Mouse (Mus musculus): ENCODE measurements at regions not wholly inside any gene's neighbourhood (a gene's known extent, or its start where the extent isn't known, plus 50 kb on each side); places are given as distances from the start of the nearest gene placed in this dataset.
A peak's percentile ranks its signal among the peaks of the same experiment; 100 is the strongest.

DNA sequence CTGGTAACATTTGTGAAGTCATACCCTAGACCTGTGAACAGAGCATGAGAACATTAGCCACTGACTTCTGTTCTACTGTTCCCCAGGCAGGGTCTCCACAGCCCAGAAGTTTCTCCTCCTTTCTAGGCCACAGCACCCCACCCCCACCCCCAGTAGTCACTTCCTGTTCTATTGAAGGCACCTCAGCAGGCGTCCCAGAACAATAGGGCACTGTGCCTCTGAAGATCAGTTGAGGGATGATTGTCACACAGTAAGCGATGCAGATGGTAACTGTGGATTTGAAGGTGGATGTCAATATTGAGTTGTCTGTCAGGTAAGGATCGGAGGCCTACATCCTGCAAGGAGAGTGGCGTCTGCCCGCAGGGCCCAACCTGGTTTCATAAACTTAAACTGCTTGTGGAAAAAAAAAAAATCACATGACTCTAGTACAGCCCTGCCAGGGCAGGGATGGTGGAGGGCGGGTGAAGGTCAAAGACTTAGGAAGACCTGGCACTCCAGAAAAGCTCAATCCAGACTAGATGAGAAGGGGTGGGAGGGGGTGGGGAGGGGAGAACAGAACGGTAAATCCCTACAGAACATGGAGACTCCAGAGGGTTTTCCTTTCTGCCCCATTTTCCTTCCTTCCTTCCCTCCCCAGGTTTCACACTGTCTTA, 103.1 kb upstream of the Rybp start:
- no peak for DNase-seq (ENCODE audit: low spot score in 2 of 2)

- DNase-seq (ENCODE audit: low spot score in 2 of 2) = no peak
Observed at GRCm38 (mm10) chr6:100387042-100387441, 99.8 kb upstream of the Rybp start.

DNA sequence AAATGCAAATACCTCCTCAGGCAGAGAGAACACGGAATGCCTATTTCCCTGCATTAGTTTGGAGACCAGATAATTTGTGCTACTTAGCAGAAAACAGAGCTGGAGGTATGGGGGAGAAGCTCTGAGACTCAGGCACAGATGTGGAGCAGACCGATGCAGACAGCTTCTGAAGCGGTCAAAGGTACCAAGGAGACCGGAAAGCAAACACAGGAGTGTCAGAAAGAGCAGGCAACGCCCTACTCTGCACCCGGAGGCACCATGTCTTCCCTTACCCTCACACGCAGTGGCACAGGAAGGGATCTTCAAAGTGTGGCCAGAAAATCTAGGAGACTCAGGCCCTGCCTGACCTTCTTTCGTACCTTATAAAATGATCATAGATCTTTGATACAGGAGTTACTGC, 98.4 kb upstream of the Rybp start:
- no peak for DNase-seq (ENCODE audit: low spot score in 2 of 2)

GRCm38 (mm10) chr6:100381046-100381445, 93.8 kb upstream of the Rybp start:
- peak in 1 of 2 experiments; percentile 26 for DNase-seq (ENCODE audit: low spot score in 2 of 2)

- no peak for DNase-seq (ENCODE audit: low spot score in 2 of 2)
Observed at GRCm38 (mm10) chr6:100380536-100380935, 93.3 kb upstream of the Rybp start.

- no peak for DNase-seq (ENCODE audit: low spot score in 2 of 2)
Observed at GRCm38 (mm10) chr6:100379792-100380191, 92.5 kb upstream of the Rybp start.

- DNase-seq (ENCODE audit: low spot score in 2 of 2) = no peak
Observed at GRCm38 (mm10) chr6:100378533-100378874, 91.2 kb upstream of the Rybp start.

DNA sequence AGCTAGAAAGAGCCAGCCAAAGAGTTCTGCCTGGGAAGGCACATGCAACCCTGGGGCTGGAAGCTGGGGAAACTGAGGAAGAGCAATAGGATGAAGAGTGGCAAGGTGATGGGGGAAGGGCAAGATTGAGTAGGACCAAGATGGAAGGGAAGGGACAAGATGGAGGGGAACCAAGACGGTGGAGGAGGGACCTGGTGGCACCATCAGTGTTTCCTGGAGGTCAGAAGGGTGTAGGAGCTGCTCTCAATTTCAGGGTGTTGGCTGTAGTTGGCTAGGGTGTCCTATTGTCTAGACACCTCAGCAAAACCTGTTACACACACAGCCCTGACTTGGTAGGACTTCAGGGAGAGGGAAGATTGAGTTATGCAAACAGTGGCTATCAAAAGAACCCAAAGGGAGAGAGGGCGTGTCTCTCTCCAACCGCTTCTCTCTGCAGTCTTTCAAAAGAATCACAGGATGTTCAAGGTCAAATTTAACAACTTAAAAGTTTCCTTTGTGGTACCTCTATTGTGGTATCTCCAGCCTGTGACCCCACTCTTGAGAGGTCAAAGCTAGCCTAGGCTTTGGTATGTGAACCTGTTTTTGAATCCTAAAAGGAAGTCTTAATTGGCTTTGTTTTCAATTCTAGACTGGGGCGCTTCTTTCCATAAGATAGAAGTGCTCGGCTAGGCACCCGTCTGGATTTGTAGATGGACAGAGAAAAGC, 90.7 kb upstream of the Rybp start:
- DNase-seq (ENCODE audit: low spot score in 2 of 2) = no peak

DNA sequence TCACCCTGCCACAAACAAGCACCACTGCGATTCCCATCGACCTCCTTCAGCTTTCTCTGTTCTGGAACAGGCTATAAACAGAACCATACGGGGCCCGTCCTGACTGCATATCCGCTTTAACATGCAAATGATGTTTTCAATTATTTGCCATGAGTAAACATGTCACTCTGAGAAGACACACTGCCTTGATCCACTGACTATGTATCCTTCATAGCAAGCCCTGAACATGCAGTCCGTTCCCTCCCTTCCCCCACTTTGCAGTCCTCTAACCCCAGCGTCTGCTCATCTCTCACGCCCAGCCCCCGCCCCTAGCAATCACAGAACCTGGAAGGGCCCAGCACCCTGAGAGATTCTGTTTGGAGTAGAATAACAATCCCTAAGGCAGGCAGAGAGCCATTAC, 89.4 kb upstream of the Rybp start:
- DNase-seq (ENCODE audit: low spot score in 2 of 2) = no peak

- no peak for DNase-seq (ENCODE audit: low spot score in 2 of 2)
Observed at GRCm38 (mm10) chr6:100370828-100371227, 83.5 kb upstream of the Rybp start.

GRCm38 (mm10) chr6:100370358-100370757, 83.1 kb upstream of the Rybp start:
- DNase-seq (ENCODE audit: low spot score in 2 of 2) = no peak

GRCm38 (mm10) chr6:100366231-100366630, 78.9 kb upstream of the Rybp start:
- DNase-seq (ENCODE audit: low spot score in 2 of 2) = no peak

DNA sequence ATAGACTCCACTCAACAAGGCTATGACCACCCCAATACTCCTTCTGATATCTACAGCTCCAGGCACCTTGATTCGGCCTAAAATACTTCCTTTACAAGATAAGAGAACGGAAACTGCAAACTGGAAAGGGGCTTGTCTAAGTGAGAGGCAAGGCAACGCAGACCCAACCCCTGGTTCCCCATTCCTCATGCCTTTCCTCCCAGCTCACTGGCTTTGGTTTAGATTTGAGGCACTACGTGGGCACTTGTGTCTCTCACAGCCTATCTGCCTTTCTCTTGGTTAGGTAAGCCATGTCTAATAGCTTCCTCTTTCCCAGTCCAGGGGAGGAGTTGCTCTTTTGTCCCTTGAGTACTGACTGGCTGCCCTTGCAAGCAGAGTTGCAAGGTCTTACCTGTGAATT, 78.5 kb upstream of the Rybp start:
- no peak for DNase-seq (ENCODE audit: low spot score in 2 of 2)

DNA sequence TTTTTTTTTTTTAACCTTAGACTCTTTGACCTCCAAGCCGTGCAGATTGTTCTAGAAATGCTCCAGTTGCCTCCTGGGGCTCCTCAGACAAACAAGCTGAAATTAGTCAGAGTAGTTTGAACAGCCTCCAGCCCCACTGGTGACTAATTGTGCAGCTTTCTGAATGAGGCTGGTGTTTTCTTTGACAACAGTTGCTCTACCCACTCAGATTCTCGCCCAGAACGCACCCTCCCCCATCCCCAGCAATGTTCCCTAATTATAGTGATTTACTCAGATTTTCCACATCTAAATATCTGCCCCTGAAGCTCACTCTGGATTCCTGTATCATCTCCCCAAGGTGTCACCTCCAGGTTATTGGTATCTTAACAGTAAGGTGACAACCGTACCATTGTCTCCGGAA, 76.4 kb upstream of the Rybp start:
- DNase-seq (ENCODE audit: low spot score in 2 of 2) = no peak

- peak in 1 of 2 experiments; percentile 7 for DNase-seq (ENCODE audit: low spot score in 2 of 2)
Observed at GRCm38 (mm10) chr6:100356617-100357399, 69.5 kb upstream of the Rybp start.

DNA sequence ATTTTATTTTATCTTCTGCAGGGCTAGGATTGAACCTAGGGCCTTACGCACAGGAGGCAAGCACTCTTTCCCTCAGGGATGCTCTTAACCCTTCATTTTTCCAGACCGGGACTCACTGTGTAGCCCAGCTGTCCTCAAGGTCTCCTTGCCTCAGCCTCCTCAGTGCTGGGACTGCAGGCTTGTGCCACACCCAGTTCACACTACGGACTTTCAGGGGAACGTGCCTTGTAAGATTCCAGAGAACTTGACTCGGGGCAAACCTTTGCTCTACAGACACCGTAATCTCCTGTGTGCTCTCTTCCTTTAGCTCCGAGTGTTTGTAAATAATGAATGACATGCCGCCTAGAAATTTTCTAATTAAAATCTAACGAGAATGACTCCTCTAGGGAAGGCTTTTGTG, 68.6 kb upstream of the Rybp start:
- DNase-seq (ENCODE audit: low spot score in 2 of 2) = no peak

DNA sequence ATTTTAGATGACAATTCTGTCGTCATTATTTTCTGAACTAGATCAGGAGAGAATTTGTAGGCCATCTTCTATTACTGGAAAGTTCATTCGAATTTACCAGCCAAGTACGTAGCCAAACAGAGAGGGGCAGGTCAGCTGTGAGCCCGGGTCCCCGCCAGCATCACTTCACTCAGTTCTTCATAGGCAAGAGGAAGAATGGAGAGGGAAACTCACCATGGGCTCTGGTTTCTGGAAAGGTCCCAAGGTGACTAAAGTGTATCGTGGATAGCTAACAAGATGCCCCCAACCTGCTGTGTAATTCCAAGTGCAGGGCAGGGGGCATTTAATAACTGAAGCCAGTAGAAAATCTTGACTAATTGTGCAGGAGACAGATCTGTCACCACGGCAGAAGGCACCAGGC, 60.2 kb upstream of the Rybp start:
- no peak for DNase-seq (ENCODE audit: low spot score in 2 of 2)

GRCm38 (mm10) chr6:100345073-100345472, 57.8 kb upstream of the Rybp start:
- no peak for DNase-seq (ENCODE audit: low spot score in 2 of 2)

DNA sequence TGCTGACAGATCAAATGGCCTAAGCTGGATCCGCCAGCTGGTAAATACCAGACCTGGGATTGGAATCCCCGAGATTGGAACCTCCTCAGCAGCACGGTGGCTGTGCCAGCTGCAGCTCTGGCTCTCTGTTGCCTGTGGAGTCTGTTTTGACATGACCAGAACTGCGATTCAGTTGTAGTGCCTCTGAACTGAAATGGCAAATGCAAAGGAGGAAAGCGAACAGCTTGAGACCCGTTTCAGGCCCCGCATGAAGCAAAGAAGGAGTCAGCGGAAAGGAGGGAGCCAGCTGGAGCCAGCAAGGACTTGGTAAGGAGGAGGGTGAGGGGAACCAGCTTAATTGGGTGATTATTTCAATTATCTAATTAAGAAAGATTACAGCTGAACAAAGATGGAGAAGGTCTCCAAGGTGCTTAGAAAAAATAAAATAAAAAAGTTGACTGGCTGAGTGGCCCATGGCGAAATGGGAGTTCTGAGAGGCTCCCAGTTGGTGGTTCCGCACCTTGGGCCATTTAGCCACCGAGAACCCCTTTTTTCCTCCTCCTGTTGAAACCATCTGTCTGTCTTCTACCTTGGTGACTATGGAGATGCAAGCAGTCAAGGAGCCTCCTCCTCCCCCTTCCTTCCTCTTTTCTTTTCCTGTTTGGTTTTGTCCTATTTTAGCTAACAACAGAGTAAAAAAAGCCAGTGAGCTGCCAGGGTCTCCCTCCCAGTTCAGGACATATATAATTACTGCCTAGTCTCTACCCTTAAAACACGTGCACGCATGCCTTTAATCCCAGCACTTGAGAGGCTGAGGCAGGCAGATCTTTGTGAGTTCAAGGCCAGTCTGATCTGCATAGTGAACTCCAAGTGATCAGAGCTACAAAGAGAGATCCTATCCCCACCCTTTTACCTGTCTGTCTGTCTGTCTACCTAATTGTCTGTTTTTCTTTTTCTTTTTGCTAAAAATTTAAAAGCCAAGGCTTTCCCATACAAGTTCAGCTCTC, 54.3 kb upstream of the Rybp start:
- DNase-seq (ENCODE audit: low spot score in 2 of 2) = no peak

DNA sequence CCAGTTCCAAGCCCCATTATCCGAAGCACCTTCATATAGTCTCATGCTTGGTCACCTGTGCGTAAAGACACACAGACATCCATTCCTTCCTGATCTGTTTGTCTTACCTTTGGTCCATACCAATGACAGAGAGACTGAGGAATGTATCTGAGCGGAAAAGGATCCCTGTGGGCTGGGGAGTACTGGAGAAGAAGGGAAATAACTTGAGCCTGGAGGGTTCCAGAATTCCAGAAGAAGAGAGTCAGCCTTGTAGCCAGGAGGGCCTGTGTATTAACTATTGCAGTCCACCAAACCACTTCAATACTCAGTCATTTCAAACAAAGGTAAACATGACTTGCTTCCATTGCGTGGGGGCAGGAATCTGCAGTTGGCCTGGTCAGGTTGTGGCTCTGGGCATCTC, 51.0 kb upstream of the Rybp start:
- DNase-seq (ENCODE audit: low spot score in 2 of 2) = no peak
